Mouse (Mus musculus): ENCODE data around the gene Gpld1.

DNA sequence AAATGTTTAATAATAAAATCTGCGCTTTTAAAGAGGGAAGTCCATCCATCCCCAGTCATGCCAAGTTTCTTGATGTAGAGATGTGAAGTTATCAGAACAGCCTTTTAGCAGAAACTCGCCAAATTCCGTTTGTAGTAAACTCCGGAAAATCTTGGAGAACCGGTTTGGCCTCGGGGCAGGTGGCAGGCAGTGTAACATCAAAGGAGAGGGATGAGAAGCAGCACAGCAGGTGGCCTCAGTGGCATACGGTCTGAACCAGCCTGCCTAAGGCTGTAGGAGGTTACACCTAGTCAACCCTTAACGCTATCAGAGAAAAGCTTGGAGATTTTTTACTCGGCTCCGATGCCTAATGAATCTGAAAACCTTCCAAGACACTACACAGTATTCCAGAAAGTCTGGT is 12.5 kb downstream of the Gpld1 start:
- no peak for TF ChIP-seq CTCF (IDR thresholded peaks at IDR 0.05)
- no peak for TF ChIP-seq EP300 (IDR thresholded peaks at IDR 0.05)

All from lung, postnatal 0 days (tissue).